Mouse (Mus musculus): Measurements from ENCODE around the gene Etv2.

Etv2 gene

DNA sequence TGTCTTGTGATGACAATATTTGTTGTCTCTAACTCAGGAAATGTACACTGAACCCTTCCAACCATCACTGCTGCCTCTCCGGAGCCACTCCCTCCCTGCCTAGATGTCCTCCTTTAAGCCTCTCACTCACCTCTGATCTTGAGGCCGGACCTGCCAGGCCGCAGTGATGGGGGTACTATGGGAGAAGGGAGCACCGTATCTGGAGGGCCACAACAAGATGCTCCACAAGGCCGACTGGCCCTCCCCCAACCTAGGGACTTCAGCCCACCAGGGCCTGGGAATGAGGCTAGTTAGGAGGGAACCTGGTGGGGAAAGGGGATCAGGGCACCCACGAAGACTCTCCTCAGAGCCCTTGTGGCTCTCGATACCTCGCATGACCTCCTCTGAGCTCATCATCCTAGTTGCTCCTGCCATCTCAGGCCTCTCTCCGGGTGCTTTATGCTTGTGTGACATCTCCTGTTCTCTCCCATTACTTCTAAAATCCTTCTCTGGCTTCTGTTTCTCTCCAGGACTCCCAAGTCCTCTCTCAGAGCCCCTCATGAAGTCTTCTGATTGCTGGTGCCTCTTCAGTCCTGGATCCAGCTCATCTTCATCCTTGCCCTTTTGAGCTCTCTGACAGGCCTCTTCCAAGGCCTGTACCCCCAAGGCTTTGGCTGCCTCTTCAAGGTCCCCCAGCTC, 44.6 kb downstream of the Etv2 start:
- peak overlapping the region; percentile 97 for H3K4me3 ChIP-seq (replicated peaks; ENCODE audit: low read length)
- no peaks in the 10 kb centered on the region for H3K27me3 ChIP-seq (ENCODE audit: insufficient read depth, low read length)
- peaks cover 82% of the 10 kb centered on the region for H3K4me1 ChIP-seq (replicated peaks; ENCODE audit: low read depth, low read length)
- H3K9me3 ChIP-seq (ENCODE audit: low read length): no peaks in the 10 kb centered on the region
- TF ChIP-seq CTCF (conservative IDR thresholded peaks at IDR 0.05; ENCODE audit: low read length) (no peak), NANOG (IDR thresholded peaks at IDR 0.05; ENCODE audit: borderline replicate concordance, low read length) (no peak), POU5F1 (IDR thresholded peaks at IDR 0.05; ENCODE audit: borderline replicate concordance, low read length) (no peak)
- H3K36me3 ChIP-seq (ENCODE audit: insufficient read depth, low read length): peaks cover 23% of the 10 kb centered on the region

DNA sequence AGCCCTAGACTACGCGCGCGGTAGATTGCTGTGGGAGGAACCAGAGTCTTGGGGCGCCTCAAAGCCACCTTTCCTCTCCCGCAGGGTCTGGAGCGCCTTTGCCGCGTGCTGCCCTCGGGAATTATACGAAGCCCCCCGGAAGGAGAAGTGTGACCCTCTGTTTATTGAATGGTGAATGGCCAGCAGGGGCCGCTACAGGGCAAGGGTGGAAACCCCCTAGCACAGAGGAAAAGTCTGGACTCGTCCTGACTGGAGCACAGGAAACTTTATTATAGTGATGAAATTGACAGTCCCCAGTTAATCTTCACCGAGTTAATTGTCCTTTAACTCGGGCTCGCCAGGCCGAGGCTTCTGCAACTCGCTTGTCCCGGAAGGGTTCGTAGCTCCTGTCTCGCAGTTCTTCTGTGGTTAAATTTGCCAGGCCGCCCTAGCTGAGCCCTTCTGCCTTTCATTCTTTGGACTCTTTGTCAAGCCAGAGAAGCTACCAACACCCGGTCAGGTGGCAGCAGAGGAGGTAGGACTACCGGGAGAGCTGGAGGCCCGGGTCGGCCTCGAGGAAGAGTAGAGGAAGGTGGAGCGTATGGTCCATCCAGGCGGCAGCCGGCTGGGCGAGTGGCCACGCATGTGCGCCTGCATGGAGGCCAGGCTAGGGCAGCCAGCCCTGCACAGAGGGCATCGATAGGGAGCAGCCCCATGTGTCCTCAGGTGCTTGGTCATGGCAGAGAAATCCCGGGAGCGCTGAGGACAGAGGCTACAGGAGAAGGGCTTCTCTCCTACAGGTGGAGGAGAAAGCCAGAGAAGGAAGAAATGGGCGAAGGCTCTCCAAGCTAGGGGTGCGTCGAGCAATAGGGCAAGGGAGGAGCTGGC, 46.0 kb downstream of the Etv2 start:
- Histone ChIP-seq H3K27me3 (ENCODE audit: insufficient read depth, low read length) (no peaks in the 10 kb centered on the region), H3K4me1 (replicated peaks; ENCODE audit: low read depth, low read length) (peaks cover 84% of the 10 kb centered on the region), H3K4me3 (replicated peaks; ENCODE audit: low read length) (peak overlapping the region; percentile 97), H3K36me3 (ENCODE audit: insufficient read depth, low read length) (peaks cover 37% of the 10 kb centered on the region), H3K9me3 (ENCODE audit: low read length) (no peaks in the 10 kb centered on the region)
- no peak for TF ChIP-seq POU5F1 (IDR thresholded peaks at IDR 0.05; ENCODE audit: borderline replicate concordance, low read length)
- no peak for TF ChIP-seq NANOG (IDR thresholded peaks at IDR 0.05; ENCODE audit: borderline replicate concordance, low read length)
- peak; percentile 80 for TF ChIP-seq CTCF (conservative IDR thresholded peaks at IDR 0.05; ENCODE audit: low read length)

DNA sequence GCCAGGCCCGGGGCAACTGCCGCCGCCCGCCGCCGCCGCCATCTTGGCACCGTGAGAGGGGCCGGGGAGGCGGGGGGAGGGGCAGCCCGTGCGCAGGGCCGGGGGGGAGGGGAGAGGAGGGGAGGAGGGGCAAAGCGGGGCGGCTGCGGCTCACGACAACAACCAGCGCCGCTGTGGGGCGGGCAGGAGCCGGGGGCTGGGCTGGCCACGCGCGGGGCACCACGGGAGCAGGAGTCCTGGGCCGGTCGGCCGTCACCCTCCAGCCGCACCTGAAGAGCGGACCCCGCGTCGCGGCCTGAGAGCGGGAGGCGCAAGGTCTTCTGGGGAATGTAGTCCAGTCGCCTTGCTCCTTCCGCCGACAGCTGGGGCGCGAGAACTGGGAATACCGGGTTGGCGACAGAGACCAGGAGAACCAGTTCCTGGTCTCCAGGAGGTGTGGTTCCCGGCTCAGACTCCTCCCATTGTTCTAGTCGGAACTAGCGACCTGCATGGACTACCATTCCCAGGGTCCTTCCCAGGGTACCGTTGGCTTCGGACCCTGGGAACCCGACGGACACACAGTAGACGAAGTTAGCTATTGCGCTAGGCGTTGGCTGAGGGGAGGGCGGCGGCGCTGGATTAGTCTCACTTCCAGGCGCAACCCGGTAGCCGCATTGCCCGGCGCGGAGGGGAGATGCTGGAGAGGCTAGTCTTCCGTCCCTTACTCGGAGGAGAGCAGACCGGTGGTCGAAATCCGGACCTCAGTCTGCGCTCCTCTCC, 46.8 kb downstream of the Etv2 start, which contains the start of gene Kmt2b:
Gene Kmt2b, minus strand, starts transcription at position 51 of the 759 bp plus-strand sequence.
- peaks cover 45% of the 10 kb centered on the region for H3K36me3 ChIP-seq (ENCODE audit: insufficient read depth, low read length)
- H3K9me3 ChIP-seq (ENCODE audit: low read length): no peaks in the 10 kb centered on the region
- TF ChIP-seq POU5F1 (IDR thresholded peaks at IDR 0.05; ENCODE audit: borderline replicate concordance, low read length): no peak
- no peak for TF ChIP-seq CTCF (conservative IDR thresholded peaks at IDR 0.05; ENCODE audit: low read length)
- no peak for TF ChIP-seq NANOG (IDR thresholded peaks at IDR 0.05; ENCODE audit: borderline replicate concordance, low read length)
- peaks cover 84% of the 10 kb centered on the region for H3K4me1 ChIP-seq (replicated peaks; ENCODE audit: low read depth, low read length)
- peak within 1 kb of the TSS; percentile 97 for H3K4me3 ChIP-seq (replicated peaks; ENCODE audit: low read length)
- no peaks in the 10 kb centered on the region for H3K27me3 ChIP-seq (ENCODE audit: insufficient read depth, low read length)

DNA sequence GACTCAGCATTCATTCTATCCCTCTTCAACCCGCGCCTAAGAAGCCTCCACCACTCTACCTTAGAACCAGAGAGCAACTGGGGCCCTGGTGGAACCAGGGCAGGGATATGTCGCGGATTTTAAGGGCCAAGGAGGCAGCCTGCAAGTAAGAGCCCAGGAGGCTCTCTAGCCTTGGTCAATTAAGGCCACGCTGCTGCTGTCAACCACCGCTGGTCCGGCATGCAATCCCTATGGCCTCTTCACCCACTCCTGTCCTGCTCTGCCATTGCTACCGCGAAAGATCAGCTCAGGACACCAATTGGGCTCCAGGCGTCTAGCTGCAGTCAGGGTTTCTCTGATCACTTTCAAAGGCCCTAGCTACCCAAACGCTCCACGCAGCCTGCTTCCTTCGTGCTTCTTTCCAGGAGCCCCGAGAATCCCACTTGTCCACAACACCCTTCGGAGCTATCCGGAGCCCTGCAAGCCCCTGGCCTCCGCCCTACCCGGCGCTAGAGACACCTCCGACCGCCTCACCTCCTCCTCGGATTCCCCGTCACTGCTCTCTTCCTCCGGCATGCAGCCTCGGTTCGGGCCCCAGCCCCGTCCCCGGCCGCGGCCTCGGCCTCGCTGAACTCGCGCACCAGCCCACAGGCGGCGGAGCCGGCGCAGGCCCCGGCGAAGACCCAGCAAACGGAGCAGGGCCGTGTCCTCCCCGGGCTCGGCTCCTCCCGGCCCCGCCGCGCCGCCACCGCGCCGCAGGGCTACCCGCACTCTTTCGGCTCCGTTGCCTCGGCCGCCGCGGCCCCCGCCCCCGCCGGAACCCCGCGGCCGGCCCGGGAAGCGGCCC, 47.6 kb downstream of the Etv2 start:
- Histone ChIP-seq H3K4me1 (replicated peaks; ENCODE audit: low read depth, low read length) (peaks cover 82% of the 10 kb centered on the region), H3K9me3 (ENCODE audit: low read length) (no peaks in the 10 kb centered on the region), H3K4me3 (replicated peaks; ENCODE audit: low read length) (peak overlapping the region; percentile 97), H3K27me3 (ENCODE audit: insufficient read depth, low read length) (no peaks in the 10 kb centered on the region), H3K36me3 (ENCODE audit: insufficient read depth, low read length) (peaks cover 53% of the 10 kb centered on the region)
- TF ChIP-seq CTCF (conservative IDR thresholded peaks at IDR 0.05; ENCODE audit: low read length) (no peak), NANOG (IDR thresholded peaks at IDR 0.05; ENCODE audit: borderline replicate concordance, low read length) (no peak), POU5F1 (IDR thresholded peaks at IDR 0.05; ENCODE audit: borderline replicate concordance, low read length) (no peak)

DNA sequence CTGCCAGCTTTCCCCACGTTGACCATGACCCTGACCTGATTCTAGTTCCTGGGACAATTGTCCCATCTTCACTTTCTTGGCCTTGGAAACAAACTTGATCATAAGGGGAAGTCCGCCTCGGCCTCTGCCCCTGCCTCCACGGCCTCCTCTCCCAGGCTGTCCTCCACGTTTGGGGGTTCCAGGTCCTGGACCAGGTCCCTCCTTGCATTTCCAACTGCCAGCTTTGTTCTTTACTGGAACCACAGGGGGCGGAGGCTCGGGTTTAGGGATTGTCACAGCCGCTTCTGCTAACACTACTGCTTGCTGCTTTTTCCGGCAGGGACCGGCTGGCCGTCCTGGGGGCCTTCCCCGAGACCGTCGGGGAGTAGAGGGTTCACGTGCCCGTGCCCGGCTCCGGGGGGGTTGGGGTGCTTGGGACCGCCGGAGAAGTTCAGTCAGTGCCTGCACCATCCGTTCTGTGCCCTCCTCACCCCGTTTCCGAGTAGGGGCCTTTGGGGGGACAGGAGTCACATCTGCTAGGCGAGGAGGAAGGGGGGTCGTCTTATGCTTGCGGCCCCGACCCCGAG, 49.1 kb downstream of the Etv2 start:
- TF ChIP-seq CTCF (conservative IDR thresholded peaks at IDR 0.05; ENCODE audit: low read length) (no peak), NANOG (IDR thresholded peaks at IDR 0.05; ENCODE audit: borderline replicate concordance, low read length) (no peak), POU5F1 (IDR thresholded peaks at IDR 0.05; ENCODE audit: borderline replicate concordance, low read length) (no peak)
- no peaks in the 10 kb centered on the region for H3K9me3 ChIP-seq (ENCODE audit: low read length)
- H3K36me3 ChIP-seq (ENCODE audit: insufficient read depth, low read length): peaks cover 68% of the 10 kb centered on the region
- H3K27me3 ChIP-seq (ENCODE audit: insufficient read depth, low read length): no peaks in the 10 kb centered on the region
- peaks cover 74% of the 10 kb centered on the region for H3K4me1 ChIP-seq (replicated peaks; ENCODE audit: low read depth, low read length)
- H3K4me3 ChIP-seq (replicated peaks; ENCODE audit: low read length): peak overlapping the region; percentile 97

DNA sequence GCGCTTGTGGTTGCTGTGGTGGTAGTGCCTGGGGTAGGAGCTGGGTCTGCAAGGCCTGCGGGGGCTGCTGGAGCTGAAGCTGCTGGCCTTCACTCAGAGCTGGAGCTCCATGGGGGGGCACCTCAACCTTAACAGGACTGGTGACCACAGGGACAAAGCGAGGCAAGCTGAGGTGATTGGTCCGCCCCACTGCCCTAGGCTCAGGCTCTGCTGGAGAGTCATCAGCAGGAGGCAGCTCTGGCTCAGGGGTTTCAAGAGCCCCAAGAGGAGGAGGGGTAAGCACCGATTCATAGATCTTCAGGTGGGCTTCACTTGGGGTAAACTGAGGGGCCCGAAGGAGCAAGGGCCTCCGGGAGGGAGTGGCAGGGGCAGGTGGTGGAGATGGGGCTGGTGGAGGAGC, 50.5 kb downstream of the Etv2 start:
- TF ChIP-seq NANOG (IDR thresholded peaks at IDR 0.05; ENCODE audit: borderline replicate concordance, low read length): no peak
- TF ChIP-seq POU5F1 (IDR thresholded peaks at IDR 0.05; ENCODE audit: borderline replicate concordance, low read length): no peak
- no peak for TF ChIP-seq CTCF (conservative IDR thresholded peaks at IDR 0.05; ENCODE audit: low read length)
- peaks cover 70% of the 10 kb centered on the region for H3K36me3 ChIP-seq (ENCODE audit: insufficient read depth, low read length)

DNA sequence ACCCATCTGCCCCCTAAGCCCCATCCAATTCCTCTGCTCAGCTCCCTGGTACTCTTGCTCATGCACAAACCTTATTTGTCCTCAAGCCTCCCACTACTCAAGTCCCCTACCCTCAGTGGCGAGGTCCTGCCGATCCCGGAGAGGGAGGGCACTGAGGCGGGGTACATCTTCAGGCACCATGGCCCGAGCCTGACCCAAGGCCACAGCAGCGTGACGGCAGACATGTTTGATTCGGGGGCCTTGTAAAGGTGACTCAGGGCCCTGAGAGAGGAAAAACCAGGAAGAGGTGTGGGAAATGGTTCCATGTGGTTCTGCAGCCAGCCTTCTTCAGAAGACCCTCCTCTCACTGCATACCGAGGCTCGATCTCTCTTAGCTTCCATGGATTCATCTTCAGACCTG, 51.3 kb downstream of the Etv2 start:
- no peak overlapping the region for H3K4me3 ChIP-seq (replicated peaks; ENCODE audit: low read length)
- no peaks in the 10 kb centered on the region for H3K9me3 ChIP-seq (ENCODE audit: low read length)
- no peaks in the 10 kb centered on the region for H3K27me3 ChIP-seq (ENCODE audit: insufficient read depth, low read length)
- peaks cover 78% of the 10 kb centered on the region for H3K36me3 ChIP-seq (ENCODE audit: insufficient read depth, low read length)
- TF ChIP-seq NANOG (IDR thresholded peaks at IDR 0.05; ENCODE audit: borderline replicate concordance, low read length): no peak
- TF ChIP-seq CTCF (conservative IDR thresholded peaks at IDR 0.05; ENCODE audit: low read length): no peak
- TF ChIP-seq POU5F1 (IDR thresholded peaks at IDR 0.05; ENCODE audit: borderline replicate concordance, low read length): no peak
- H3K4me1 ChIP-seq (replicated peaks; ENCODE audit: low read depth, low read length): peaks cover 64% of the 10 kb centered on the region

More for the DNA sequence above, 50.5 kb downstream of the Etv2 start:
- Histone ChIP-seq H3K4me3 (replicated peaks; ENCODE audit: low read length) (peak overlapping the region; percentile 17; the same call in 1 of the 2 replicates), H3K27me3 (ENCODE audit: insufficient read depth, low read length) (no peaks in the 10 kb centered on the region), H3K9me3 (ENCODE audit: low read length) (no peaks in the 10 kb centered on the region), H3K4me1 (replicated peaks; ENCODE audit: low read depth, low read length) (peaks cover 63% of the 10 kb centered on the region)
